Mouse (Mus musculus) stomach, embryonic 15.5 days (tissue): ENCODE data around the gene 4930507D05Rik. TPM values are rescaled to one million over a fixed set of nuclear protein-coding genes. Genes with fewer than 3 reads are reported as not detected.

ENCODE experiments used
- ATAC-seq: fragments of 200-750 bp; cut with Nextera tagmentation; 2 replicates; pipeline ENCODE4 v1.8.0; 2017; ENCODE audit warnings: low read depth, moderate number of reproducible peaks, moderate TSS enrichment; ENCODE audit not compliant: insufficient read depth, low FRiP score
- H3K27ac ChIP-seq: fragments of 300-500 bp; sonication (generic); 2 replicates; pipeline ENCODE4 v1.5.1; 2015; ENCODE audit warnings: mild to moderate bottlenecking, inconsistent platforms
- H3K27me3 ChIP-seq: fragments of 300-500 bp; sonication (generic); replicated peaks from 2 replicates; pipeline ENCODE4 v1.6.1; 2015; ENCODE audit warnings: inconsistent platforms
- H3K36me3 ChIP-seq: fragments of 300-500 bp; sonication (generic); 2 replicates; pipeline ENCODE4 v1.6.1; 2015; ENCODE audit warnings: inconsistent platforms
- H3K4me1 ChIP-seq: fragments of 300-500 bp; sonication (generic); 2 replicates; pipeline ENCODE4 v1.6.1; 2015; ENCODE audit warnings: inconsistent platforms
- H3K4me2 ChIP-seq: fragments of 300-500 bp; sonication (generic); 2 replicates; pipeline ENCODE4 v1.6.1; 2015; ENCODE audit warnings: mild to moderate bottlenecking, inconsistent platforms
- H3K4me3 ChIP-seq: fragments of 300-500 bp; sonication (generic); replicated peaks from 2 replicates; pipeline ENCODE4 v1.5.1; 2015; ENCODE audit warnings: inconsistent platforms
- H3K9ac ChIP-seq: fragments of 300-500 bp; sonication (generic); 2 replicates; pipeline ENCODE4 v1.6.1; 2015; ENCODE audit warnings: inconsistent platforms
- H3K9me3 ChIP-seq: fragments of 300-500 bp; sonication (generic); 2 replicates; pipeline ENCODE4 v1.6.1; 2016; ENCODE audit warnings: inconsistent platforms
- WGBS: fragments of 180-500 bp; shearing (Covaris S2); methylation state at CpG from one replicate; pipeline ENCODE4 v1.1.7; 2015; 5-methylcytosine and 5-hydroxymethylcytosine counted together
- polyA plus RNA-seq: library from polyadenylated mRNA; unstranded; fragments of >200 nt; fragmentation: Nextera tagmentation; extraction: Ambion mirVana; gene quantifications from 2 replicates; pipeline ENCODE4 v1.2.1, GENCODE M21; 2015

The 4930507D05Rik gene
- 0.43 and 0.54 TPM in 2 replicates for polyA plus RNA-seq

- Histone ChIP-seq H3K27me3 (no peaks in the 10 kb centered on the region), H3K9me3 (no peaks in the 10 kb centered on the region), H3K4me3 (peak within 1 kb of the TSS; percentile 100), H3K36me3 (peaks cover 23% of the 10 kb centered on the region), H3K27ac (peak within 1 kb of the TSS; percentile 91), H3K4me1 (peaks cover 15% of the 10 kb centered on the region), H3K4me2 (peak within 1 kb of the TSS; percentile 84), H3K9ac (peak within 1 kb of the TSS; percentile 98)
- WGBS = under 1% methylated on average over 73 of the region's 73 CpGs
- ATAC-seq = peak; percentile 87
Observed at GRCm38 (mm10) chr10:62449364-62450279, at the start of gene 4930507D05Rik, which contains the start of gene Supv3l1. Gene 4930507D05Rik, plus strand, starts transcription at chr10:62449489. Gene Supv3l1, minus strand, starts transcription at chr10:62449738.

- H3K4me3 ChIP-seq = no peak overlapping the region
- ATAC-seq = no peak
- H3K27me3 ChIP-seq = no peaks in the 10 kb centered on the region
- no peaks in the 10 kb centered on the region for H3K9me3 ChIP-seq
- H3K27ac ChIP-seq = no peak overlapping the region
- 0 out of 2 replicates have a peak, but pooled peaks cover 4% of the 10 kb centered on the region for H3K4me1 ChIP-seq
- H3K9ac ChIP-seq = no peak overlapping the region
- H3K4me2 ChIP-seq = no peak overlapping the region
- 78% methylated on average over 19 of the region's 19 CpGs for WGBS
- no peaks in the 10 kb centered on the region for H3K36me3 ChIP-seq
Observed at GRCm38 (mm10) chr10:62401641-62402111, 47.6 kb upstream of the 4930507D05Rik start.

- ATAC-seq = no peak
- H3K4me2 ChIP-seq = peak overlapping the region; percentile 39; the same call in 1 of the 2 replicates
- no peak overlapping the region for H3K9ac ChIP-seq
- H3K27ac ChIP-seq = no peak overlapping the region
- peak overlapping the region; percentile 7; the same call in 1 of the 2 replicates for H3K4me3 ChIP-seq
- H3K27me3 ChIP-seq = no peaks in the 10 kb centered on the region
- 0 out of 2 replicates have a peak, but pooled peaks cover 4% of the 10 kb centered on the region for H3K4me1 ChIP-seq
- no peaks in the 10 kb centered on the region for H3K36me3 ChIP-seq
- no peaks in the 10 kb centered on the region for H3K9me3 ChIP-seq
- 41% methylated on average over 14 of the region's 14 CpGs for WGBS
Observed at GRCm38 (mm10) chr10:62404901-62405300, 44.4 kb upstream of the 4930507D05Rik start.

- 6% methylated on average over 5 of the region's 5 CpGs for WGBS
- no peaks in the 10 kb centered on the region for H3K36me3 ChIP-seq
- peaks cover 10% of the 10 kb centered on the region; the same call in 1 of the 2 replicates for H3K4me1 ChIP-seq
- H3K27me3 ChIP-seq = no peaks in the 10 kb centered on the region
- H3K9me3 ChIP-seq = no peaks in the 10 kb centered on the region
- H3K4me2 ChIP-seq = no peak overlapping the region
- H3K27ac ChIP-seq = no peak overlapping the region
- H3K9ac ChIP-seq = no peak overlapping the region
- no peak for ATAC-seq
- no peak overlapping the region for H3K4me3 ChIP-seq
Observed at GRCm38 (mm10) chr10:62410943-62411342, 38.3 kb upstream of the 4930507D05Rik start.

GRCm38 (mm10) chr10:62411431-62412410 lies 37.6 kb upstream of the 4930507D05Rik start:
- no peak for ATAC-seq
- H3K4me1 ChIP-seq = peaks cover 10% of the 10 kb centered on the region; the same call in 1 of the 2 replicates
- WGBS = 70% methylated on average over 19 of the region's 19 CpGs
- H3K27me3 ChIP-seq = no peaks in the 10 kb centered on the region
- no peaks in the 10 kb centered on the region for H3K36me3 ChIP-seq
- H3K4me2 ChIP-seq = no peak overlapping the region
- peak overlapping the region; percentile 54; the same call in 1 of the 2 replicates for H3K27ac ChIP-seq
- no peaks in the 10 kb centered on the region for H3K9me3 ChIP-seq
- no peak overlapping the region for H3K4me3 ChIP-seq
- no peak overlapping the region for H3K9ac ChIP-seq

- Histone ChIP-seq H3K4me1 (peaks cover 10% of the 10 kb centered on the region; the same call in 1 of the 2 replicates), H3K9ac (no peak overlapping the region), H3K27ac (peak overlapping the region; percentile 93), H3K4me3 (no peak overlapping the region), H3K27me3 (no peaks in the 10 kb centered on the region), H3K9me3 (no peaks in the 10 kb centered on the region), H3K4me2 (peak overlapping the region; percentile 23), H3K36me3 (no peaks in the 10 kb centered on the region)
- 5% methylated on average over 8 of the region's 8 CpGs for WGBS
- ATAC-seq = peak; percentile 77
Observed at GRCm38 (mm10) chr10:62412906-62413605, 36.2 kb upstream of the 4930507D05Rik start.

- Histone ChIP-seq H3K36me3 (no peaks in the 10 kb centered on the region), H3K4me2 (peak overlapping the region; percentile 23), H3K9ac (no peak overlapping the region), H3K4me3 (no peak overlapping the region), H3K27ac (peak overlapping the region; percentile 93), H3K9me3 (no peaks in the 10 kb centered on the region), H3K27me3 (no peaks in the 10 kb centered on the region), H3K4me1 (peaks cover 10% of the 10 kb centered on the region; the same call in 1 of the 2 replicates)
- ATAC-seq = peak; percentile 79
- WGBS = 19% methylated on average over 4 of the region's 4 CpGs
Observed at GRCm38 (mm10) chr10:62413606-62413982, 35.7 kb upstream of the 4930507D05Rik start.

- ATAC-seq = no peak
- H3K27ac ChIP-seq = no peak overlapping the region
- H3K4me3 ChIP-seq = no peak overlapping the region
- H3K4me1 ChIP-seq = 0 out of 2 replicates have a peak, but pooled peaks cover 2% of the 10 kb centered on the region
- H3K4me2 ChIP-seq = no peak overlapping the region
- H3K9ac ChIP-seq = no peak overlapping the region
- WGBS = 75% methylated on average over 7 of the region's 7 CpGs
- no peaks in the 10 kb centered on the region for H3K9me3 ChIP-seq
- H3K27me3 ChIP-seq = no peaks in the 10 kb centered on the region
- no peaks in the 10 kb centered on the region for H3K36me3 ChIP-seq
Observed at GRCm38 (mm10) chr10:62418831-62419356, 30.4 kb upstream of the 4930507D05Rik start.

GRCm38 (mm10) chr10:62419422-62419821 lies 29.9 kb upstream of the 4930507D05Rik start:
- Histone ChIP-seq H3K9me3 (no peaks in the 10 kb centered on the region), H3K27ac (no peak overlapping the region), H3K27me3 (no peaks in the 10 kb centered on the region), H3K4me2 (no peak overlapping the region), H3K4me1 (peaks cover 4% of the 10 kb centered on the region; the same call in 1 of the 2 replicates), H3K4me3 (no peak overlapping the region), H3K36me3 (no peaks in the 10 kb centered on the region), H3K9ac (no peak overlapping the region)
- WGBS = 68% methylated on average over 5 of the region's 5 CpGs
- ATAC-seq = no peak

- Histone ChIP-seq H3K27me3 (no peaks in the 10 kb centered on the region), H3K36me3 (no peaks in the 10 kb centered on the region), H3K4me3 (0 out of 2 replicates have a peak overlapping the region, but pooled peaks have one; percentile 2), H3K4me1 (peaks cover 9% of the 10 kb centered on the region; the same call in 1 of the 2 replicates), H3K9me3 (no peaks in the 10 kb centered on the region), H3K9ac (no peak overlapping the region), H3K27ac (peak overlapping the region; percentile 61; the same call in 1 of the 2 replicates), H3K4me2 (peak overlapping the region; percentile 33)
- no peak for ATAC-seq
- 50% methylated on average over 6 of the region's 6 CpGs for WGBS
Observed at GRCm38 (mm10) chr10:62420399-62420798, 28.9 kb upstream of the 4930507D05Rik start.
